Mouse (Mus musculus) testis, adult 2 months (tissue): ENCODE data around the gene Suclg2. TPM values are rescaled to one million over a fixed set of nuclear protein-coding genes. Genes with fewer than 3 reads are reported as not detected.

Experiments used
- H3K27ac ChIP-seq: fragments of 200-500 bp; 2 replicates; pipeline ENCODE4 v1.5.1; 2012; ENCODE audit warnings: low read depth, low read length; ENCODE audit not compliant: control insufficient read depth, insufficient read depth
- H3K27me3 ChIP-seq: fragments of 200-500 bp; 2 replicates; pipeline ENCODE4 v1.6.1; 2012; ENCODE audit warnings: mild to moderate bottlenecking, low read length, moderate library complexity; ENCODE audit not compliant: control insufficient read depth, insufficient read depth
- H3K36me3 ChIP-seq: fragments of 200-500 bp; 2 replicates; pipeline ENCODE4 v1.6.1; 2012; ENCODE audit warnings: mild to moderate bottlenecking, low read length; ENCODE audit not compliant: control insufficient read depth, insufficient read depth
- H3K4me1 ChIP-seq: fragments of 200-500 bp; 2 replicates; pipeline ENCODE4 v1.6.1; 2012; ENCODE audit warnings: low read length; ENCODE audit not compliant: control insufficient read depth, insufficient read depth
- H3K4me3 ChIP-seq: fragments of 200-500 bp; 2 replicates; pipeline ENCODE4 v1.5.1; 2012; ENCODE audit warnings: low read depth, mild to moderate bottlenecking, low read length, moderate library complexity, mixed read lengths; ENCODE audit not compliant: control insufficient read depth
- CTCF ChIP-seq: fragments of 200-500 bp; IDR thresholded peaks from 2 replicates; pipeline ENCODE4 v1.5.1; 2012; ENCODE audit warnings: low read depth, mild to moderate bottlenecking, inconsistent platforms, low read length, moderate library complexity; ENCODE audit not compliant: control insufficient read depth, insufficient read depth, insufficient replicate concordance
- POLR2A ChIP-seq: fragments of 200-500 bp; IDR thresholded peaks from 2 replicates; pipeline ENCODE4 v1.6.1; 2012; ENCODE audit warnings: low read depth, mild to moderate bottlenecking, inconsistent platforms, low read length, moderate library complexity; ENCODE audit not compliant: control insufficient read depth
- polyA plus RNA-seq: library from polyadenylated mRNA; depleted of rRNA; stranded (reverse); fragments of >200 nt; gene quantifications from 2 replicates; pipeline ENCODE4 v1.2.3, GENCODE M21; 2012

The Suclg2 gene
- polyA plus RNA-seq, 1 experiment, result 5.1 TPM

- H3K27me3 ChIP-seq, result no peaks in the 10 kb centered on the region
- no peaks in the 10 kb centered on the region for H3K36me3 ChIP-seq
- TF ChIP-seq POLR2A (no peak), CTCF (no peak)
- H3K4me1 ChIP-seq, result no peaks in the 10 kb centered on the region
- H3K4me3 ChIP-seq, result no peak overlapping the region
- no peak overlapping the region for H3K27ac ChIP-seq
Measured at GRCm38 (mm10) chr6:95519846-95520245, 198.8 kb downstream of the Suclg2 start.

GRCm38 (mm10) chr6:95518406-95518805 is 200.2 kb downstream of the Suclg2 start:
- TF ChIP-seq CTCF (no peak), POLR2A (no peak)
- H3K4me1 ChIP-seq, result no peaks in the 10 kb centered on the region
- H3K27me3 ChIP-seq, result no peaks in the 10 kb centered on the region
- H3K4me3 ChIP-seq, result no peak overlapping the region
- no peak overlapping the region for H3K27ac ChIP-seq
- H3K36me3 ChIP-seq, result no peaks in the 10 kb centered on the region

DNA sequence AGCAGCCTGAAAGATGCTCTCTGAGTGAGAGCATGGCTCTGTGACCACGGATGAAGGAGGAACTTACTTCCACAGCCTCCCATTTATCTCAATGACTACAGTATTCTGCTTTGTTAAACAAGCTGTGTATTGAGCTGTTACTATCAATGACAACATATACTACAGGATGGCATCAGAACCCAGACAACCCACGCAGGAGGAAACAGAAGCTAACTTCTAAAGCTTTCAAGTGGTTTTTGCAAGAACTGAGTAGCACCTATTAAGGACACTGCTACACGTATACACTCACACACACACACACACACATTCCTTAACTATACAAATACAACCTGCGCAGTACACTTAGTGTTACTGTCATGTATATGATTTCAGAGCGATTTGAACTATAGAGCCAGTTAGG is 202.9 kb downstream of the Suclg2 start:
- H3K36me3 ChIP-seq, result no peaks in the 10 kb centered on the region
- H3K27ac ChIP-seq, result no peak overlapping the region
- H3K4me1 ChIP-seq, result no peaks in the 10 kb centered on the region
- no peaks in the 10 kb centered on the region for H3K27me3 ChIP-seq
- TF ChIP-seq POLR2A (no peak), CTCF (no peak)
- H3K4me3 ChIP-seq, result peak overlapping the region; percentile 12

- no peak overlapping the region for H3K27ac ChIP-seq
- no peak overlapping the region for H3K4me3 ChIP-seq
- no peak for TF ChIP-seq POLR2A
- TF ChIP-seq CTCF, result no peak
- no peaks in the 10 kb centered on the region for H3K27me3 ChIP-seq
- no peaks in the 10 kb centered on the region for H3K36me3 ChIP-seq
- no peaks in the 10 kb centered on the region for H3K4me1 ChIP-seq
Measured at GRCm38 (mm10) chr6:95514726-95515125, 203.9 kb downstream of the Suclg2 start.

GRCm38 (mm10) chr6:95511689-95512088 is 206.9 kb downstream of the Suclg2 start:
- Histone ChIP-seq H3K27me3 (no peaks in the 10 kb centered on the region), H3K36me3 (no peaks in the 10 kb centered on the region)
- no peak for TF ChIP-seq CTCF
- no peak for TF ChIP-seq POLR2A

DNA sequence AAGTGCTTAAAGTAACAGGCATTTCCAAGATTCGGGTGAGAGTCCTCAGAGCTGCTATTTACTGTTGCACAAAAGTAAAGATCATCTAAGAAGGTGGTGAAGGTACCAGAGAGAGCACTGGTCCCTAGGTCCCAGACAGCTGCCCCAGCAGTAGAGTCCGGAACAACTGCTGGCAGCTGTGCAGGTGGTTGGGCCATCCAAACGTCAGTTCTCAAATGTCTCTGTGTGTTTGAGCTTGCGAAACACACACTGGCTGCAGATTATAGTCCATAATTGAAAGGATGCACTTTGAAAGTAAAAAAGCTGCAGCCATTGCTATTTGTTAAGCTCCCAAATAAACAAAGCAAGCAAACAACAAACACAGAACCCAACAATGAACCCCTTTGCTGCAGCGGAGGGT is 217.8 kb downstream of the Suclg2 start:
- H3K27me3 ChIP-seq, result no peaks in the 10 kb centered on the region
- H3K27ac ChIP-seq, result no peak overlapping the region
- no peak overlapping the region for H3K4me3 ChIP-seq
- TF ChIP-seq CTCF, result no peak
- TF ChIP-seq POLR2A, result no peak
- no peaks in the 10 kb centered on the region for H3K36me3 ChIP-seq
- H3K4me1 ChIP-seq, result no peaks in the 10 kb centered on the region

More at GRCm38 (mm10) chr6:95511689-95512088, 206.9 kb downstream of the Suclg2 start:
- no peaks in the 10 kb centered on the region for H3K4me1 ChIP-seq
- H3K4me3 ChIP-seq, result no peak overlapping the region
- no peak overlapping the region for H3K27ac ChIP-seq

- Histone ChIP-seq H3K4me1 (no peaks in the 10 kb centered on the region), H3K27ac (no peak overlapping the region), H3K4me3 (no peak overlapping the region), H3K27me3 (no peaks in the 10 kb centered on the region), H3K36me3 (no peaks in the 10 kb centered on the region)
- TF ChIP-seq POLR2A, result no peak
- TF ChIP-seq CTCF, result no peak
Measured at GRCm38 (mm10) chr6:95499639-95500038, 219.0 kb downstream of the Suclg2 start.

DNA sequence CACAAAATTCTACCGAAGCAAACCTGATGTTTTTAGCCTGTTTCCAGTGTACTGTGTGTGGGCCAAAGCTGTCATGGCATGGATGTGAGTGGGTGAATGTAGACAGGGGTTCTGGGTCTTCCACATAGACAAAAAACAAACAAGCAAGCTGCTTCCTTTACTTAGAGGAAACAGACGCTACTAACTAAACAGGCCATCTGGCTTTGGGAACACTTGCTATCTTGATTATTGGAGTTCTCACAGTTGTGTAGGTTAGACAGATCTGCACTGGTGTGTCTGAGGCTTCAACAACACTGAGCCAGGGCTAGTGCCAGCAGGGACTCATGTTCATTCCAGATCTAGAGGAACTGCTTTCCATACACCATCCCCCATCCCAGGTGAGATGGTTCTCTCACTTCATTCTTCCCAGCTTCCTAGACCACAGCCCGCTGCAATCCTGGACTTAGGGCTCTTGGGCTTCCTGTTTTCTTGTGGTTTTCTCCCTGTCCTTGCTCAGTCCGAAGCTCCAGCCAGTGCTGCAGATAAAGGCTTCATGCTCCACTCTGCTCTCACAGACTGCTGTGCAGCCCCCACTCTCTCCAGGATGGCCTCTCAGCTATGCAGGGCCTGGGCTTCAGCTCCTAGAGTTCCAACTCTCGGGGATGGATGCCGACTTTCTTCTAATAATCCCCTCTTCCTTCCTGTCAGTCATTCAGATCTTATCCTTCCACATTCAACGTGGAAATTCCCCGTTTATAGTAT is 226.2 kb downstream of the Suclg2 start:
- H3K4me3 ChIP-seq, result no peak overlapping the region
- H3K4me1 ChIP-seq, result no peaks in the 10 kb centered on the region
- H3K27ac ChIP-seq, result no peak overlapping the region
- no peaks in the 10 kb centered on the region for H3K36me3 ChIP-seq
- H3K27me3 ChIP-seq, result no peaks in the 10 kb centered on the region
- TF ChIP-seq POLR2A (no peak), CTCF (no peak)
